Mouse (Mus musculus): ENCODE data around the gene Tas2r138. TPM values are rescaled to one million over a fixed set of nuclear protein-coding genes. Genes with fewer than 3 reads are reported as not detected.
"Not testable (repeated sequence)": the region's sequence is repeated elsewhere in the genome, so short reads cannot be mapped to it uniquely, and the experiment has no call there.

Tas2r138 gene
- not detected for total RNA-seq (2021)

GRCm38 (mm10) chr6:40613260-40613852 is at the start of gene Tas2r138:
Tas2r138 (minus strand) TSS chr6:40613310.
- no peak for DNase-seq

- DNase-seq = no peak
These were observed 47.8 kb upstream of the Tas2r138 start for GRCm38 (mm10) chr6:40660930-40661329.

GRCm38 (mm10) chr6:40650953-40651352 is 37.8 kb upstream of the Tas2r138 start:
- DNase-seq = no peak

- DNase-seq = no peak
These were observed 32.6 kb upstream of the Tas2r138 start for GRCm38 (mm10) chr6:40645701-40646100.

GRCm38 (mm10) chr6:40640710-40641538 is 27.8 kb upstream of the Tas2r138 start:
- no peak for DNase-seq

DNA sequence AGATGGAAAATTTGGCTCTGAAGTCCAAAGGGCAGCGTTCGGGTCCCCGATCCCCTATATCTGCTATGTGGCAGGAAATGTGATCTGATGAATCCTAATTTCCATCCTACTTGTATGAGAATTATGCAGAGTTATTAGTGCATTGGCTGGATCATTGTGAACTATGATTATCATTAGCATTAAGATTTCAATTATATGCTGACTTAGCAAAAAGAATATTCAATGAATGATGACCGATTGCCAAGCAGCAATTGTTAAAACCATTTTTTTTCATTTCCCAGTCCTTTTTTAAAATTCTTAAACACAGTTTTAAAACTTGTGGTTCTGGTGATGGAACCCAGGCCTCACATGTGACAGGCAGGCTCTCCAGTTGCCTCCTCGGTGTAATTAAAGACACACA is 24.6 kb upstream of the Tas2r138 start:
- no peak for DNase-seq

DNA sequence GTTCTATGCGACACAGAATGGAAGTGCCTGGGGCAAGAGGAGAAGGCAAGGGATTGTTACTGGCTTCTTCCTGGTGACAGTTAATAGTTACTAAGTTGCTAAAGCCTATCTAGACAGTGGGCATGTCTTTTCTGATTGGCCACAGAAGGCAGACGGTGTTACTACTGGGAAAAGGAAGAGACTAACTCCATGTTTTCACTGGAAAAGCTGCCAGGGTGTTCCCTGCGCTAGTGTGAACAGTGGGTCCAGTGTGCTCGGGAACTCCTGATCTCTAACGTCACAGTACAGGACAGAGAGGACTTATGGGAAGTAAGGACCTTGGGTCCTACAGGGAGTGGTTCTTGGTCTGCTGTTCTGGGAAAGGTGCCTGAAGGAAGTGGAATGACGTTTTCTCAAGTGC is 22.4 kb upstream of the Tas2r138 start:
- no peak for DNase-seq

DNA sequence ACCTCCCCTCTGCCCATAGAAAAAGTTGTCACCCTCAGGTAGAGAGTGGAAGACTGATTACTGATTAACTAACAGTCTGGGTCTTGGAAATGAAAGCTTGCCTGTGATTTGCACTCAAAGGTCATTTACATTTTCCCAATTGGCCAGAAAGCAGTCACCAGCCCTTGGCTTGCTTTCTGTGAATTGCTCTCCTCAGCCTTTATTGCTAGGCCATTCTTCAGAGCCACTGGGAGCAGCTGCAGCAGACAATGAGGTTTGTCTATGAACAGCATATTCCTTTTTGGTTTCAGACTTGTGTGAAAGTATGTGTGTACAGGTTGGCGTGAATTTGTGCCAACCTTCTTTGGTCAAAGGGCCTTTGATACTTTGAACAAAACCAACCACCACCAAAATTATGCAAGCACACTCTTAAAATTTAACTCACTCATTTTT is 21.5 kb upstream of the Tas2r138 start:
- no peak for DNase-seq

- no peak for DNase-seq
These were observed 15.4 kb upstream of the Tas2r138 start, which contains the start of gene Mgam for GRCm38 (mm10) chr6:40628406-40629000. Mgam (plus strand) TSS chr6:40628831.

GRCm38 (mm10) chr6:40626111-40626510 is 13.0 kb upstream of the Tas2r138 start:
- DNase-seq = no peak

DNA sequence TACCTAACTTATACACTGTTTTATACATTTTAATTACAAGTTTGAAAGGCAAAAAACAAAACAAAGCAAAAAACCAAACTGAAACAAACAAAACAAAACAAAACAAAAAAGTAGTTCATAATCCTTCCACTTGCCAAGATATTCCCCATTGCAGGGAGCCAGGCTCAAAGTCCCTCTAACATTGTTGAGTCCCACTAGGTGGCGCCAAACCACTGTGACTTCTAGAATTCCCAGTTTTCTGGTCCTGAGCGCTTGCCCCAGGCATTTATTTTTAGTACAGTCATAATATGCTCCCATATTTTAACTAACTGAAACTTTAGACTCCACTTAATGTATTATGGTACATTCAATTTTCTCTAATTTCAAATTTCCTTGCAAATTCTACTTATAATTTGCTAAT is 4.9 kb upstream of the Tas2r138 start:
- DNase-seq = peak; percentile 38 to 51

- DNase-seq = peak; percentile 13 to 24
These were observed 2.9 kb downstream of the Tas2r138 start for GRCm38 (mm10) chr6:40610244-40610643.

DNA sequence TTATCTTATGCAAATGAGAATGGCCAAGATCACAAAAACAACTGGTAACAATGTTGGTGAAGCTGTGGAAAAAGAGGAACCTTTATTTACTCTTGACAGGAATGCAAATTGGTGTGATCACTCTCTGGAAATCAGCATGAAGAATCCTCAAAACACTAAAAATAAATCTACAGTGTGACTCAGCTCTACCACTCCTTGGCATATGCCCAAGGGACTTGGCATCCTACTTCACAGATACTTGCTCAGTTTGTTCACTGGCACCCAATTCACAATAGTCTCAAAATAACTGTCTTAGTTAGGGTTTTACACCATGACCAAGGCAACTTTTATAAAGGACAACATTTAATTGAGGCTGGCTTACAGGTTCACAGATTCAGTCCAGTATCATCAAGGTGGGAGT is 5.7 kb downstream of the Tas2r138 start:
- peak; percentile 20 to 37 for DNase-seq

DNA sequence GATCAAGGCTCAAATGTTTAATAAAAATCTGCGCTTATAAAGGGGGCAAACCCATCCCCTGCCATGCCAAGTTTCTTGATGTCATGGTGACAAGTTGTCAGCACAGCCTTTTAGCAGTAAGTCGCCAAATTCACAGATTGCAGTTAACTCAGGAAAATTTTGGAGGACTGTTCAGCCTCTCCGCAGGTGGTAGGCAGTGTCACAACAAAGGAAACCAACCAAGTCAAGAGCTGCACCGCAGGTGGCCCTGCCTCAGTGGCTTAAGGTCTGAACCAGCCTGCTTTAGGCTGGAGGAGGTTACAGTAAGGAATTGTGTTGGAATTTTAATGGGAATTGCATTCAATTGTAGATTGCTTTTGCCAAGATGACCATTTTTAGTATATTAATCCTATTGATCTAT is 14.6 kb downstream of the Tas2r138 start:
- DNase-seq = not testable (repeated sequence)

DNA sequence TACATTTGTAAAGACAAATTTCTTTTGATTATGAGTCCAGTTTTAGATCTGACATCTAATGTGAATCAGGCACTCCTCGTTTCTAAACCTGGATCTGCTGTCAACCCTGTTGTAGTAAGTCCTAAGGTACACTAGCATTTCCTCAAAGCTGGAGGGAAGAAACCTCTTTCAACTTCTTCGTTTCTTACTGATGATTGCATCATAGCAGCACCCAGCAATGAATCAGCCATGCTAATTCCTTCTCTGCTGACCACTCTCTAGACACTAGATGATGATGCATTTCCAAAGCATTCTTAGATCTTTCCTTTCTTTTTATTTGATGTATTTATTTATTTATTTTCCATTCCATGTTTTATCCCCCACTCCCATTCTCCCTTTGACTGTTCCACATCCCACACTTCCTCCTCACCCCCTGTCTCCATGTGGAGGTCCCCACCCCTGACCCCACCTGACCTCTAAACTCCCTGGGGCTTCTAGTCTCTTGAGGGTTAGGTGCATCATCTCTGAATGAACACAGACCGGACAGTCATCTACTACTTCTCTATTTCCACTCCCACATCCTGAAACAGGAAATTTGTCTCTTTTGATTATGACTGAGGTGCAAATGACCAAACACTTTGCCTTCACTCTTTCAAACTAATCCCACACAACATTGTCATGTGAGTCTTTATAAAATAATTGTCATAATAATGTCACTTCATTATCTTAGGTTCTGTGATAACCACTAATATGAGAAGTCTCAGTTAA is 18.1 kb downstream of the Tas2r138 start:
- no peak for DNase-seq

GRCm38 (mm10) chr6:40588346-40588745 is 24.8 kb downstream of the Tas2r138 start:
- no peak for DNase-seq

GRCm38 (mm10) chr6:40585645-40586044 is 27.5 kb downstream of the Tas2r138 start, which contains the start of gene Clec5a:
Clec5a (minus strand) TSS chr6:40585821.
- DNase-seq = no peak

- DNase-seq = no peak
These were observed 28.8 kb downstream of the Tas2r138 start for GRCm38 (mm10) chr6:40584336-40584735.

DNA sequence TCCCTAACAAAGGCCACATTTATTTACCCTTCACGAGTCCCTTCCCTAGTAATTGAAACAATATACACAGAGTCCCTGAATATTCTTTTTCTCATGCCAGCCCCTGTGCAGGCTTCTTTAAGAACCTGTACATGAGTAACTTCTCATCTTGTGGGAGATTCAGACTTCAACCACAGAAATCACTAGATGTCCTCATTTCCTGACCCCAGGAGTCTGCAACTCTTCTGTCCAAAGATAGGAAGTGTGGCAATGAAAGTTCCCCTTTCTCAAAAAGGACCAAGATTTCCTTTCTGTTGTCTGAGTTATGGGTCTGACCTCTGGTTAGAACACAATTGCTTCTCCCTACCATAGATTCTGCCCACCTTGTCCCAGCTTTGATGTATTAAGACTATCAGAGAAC is 36.8 kb downstream of the Tas2r138 start:
- DNase-seq = no peak

DNA sequence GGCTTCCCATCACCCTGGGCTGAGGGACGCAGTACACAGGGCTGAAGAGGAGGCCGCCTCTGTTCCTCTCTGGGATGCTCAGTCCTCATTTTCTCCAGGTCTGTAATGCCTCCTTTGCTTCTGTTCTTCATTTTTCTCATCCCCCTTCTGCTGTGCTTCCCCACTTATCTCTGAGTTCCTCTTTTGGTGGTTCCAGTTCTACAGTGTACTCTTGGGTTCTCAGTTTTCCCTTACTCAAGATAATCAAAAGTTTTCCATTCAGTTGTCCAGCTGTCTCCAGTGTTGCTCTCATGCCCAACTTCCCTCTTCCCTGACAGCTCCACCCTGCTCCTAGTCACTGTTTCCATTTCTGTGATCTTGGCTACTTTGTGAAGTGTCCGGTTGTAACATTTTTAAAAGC is 39.5 kb downstream of the Tas2r138 start:
- DNase-seq = no peak

- no peak for DNase-seq
These were observed 43.9 kb downstream of the Tas2r138 start, which contains the start of gene Olfr460 for GRCm38 (mm10) chr6:40569187-40569586. Olfr460 (plus strand) TSS chr6:40569487.
